Mouse (Mus musculus): ENCODE data around the gene Serpinb6c. TPM values are rescaled to one million over a fixed set of nuclear protein-coding genes. Genes with fewer than 3 reads are reported as not detected.

Serpinb6c gene
- not detected in 2 replicates for polyA plus RNA-seq (2012)

DNA sequence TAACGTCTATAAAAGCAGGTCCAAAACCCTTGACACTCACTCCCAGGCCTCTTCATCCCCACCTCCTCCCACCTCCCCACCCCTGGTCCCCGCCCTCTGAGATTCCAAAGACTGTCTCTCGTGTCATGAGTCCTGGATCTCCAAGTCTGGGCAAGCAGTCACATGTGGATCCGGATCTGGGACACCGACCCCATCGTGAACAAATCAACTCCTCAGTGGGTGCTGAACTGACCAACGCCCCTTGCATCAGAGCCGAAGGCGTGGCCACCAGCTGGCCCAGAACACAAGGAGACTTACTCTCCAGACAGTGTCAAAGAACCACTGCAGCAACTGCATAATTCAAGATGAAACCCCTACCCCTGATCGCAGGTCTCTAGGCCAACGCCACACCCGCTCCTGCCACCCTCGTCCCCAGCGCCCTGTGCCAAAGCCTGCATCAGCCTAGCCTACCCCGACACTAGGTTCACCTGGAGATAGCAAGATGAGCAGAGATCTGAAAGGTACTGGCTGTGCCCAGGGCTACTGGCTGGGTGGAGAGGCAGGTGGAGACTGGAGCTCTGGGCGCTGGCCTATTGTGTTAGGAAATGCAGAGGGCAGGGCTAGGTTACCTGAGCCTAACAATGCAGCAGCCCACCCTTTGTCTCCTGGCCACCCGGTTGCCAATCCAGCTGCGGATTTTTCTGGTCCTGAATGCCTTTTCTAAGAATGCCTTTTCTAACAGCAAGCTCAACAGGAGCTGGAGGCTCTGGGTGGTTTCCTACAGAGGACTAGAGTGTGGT is at the start of gene Serpinb6c:
Serpinb6c (minus strand) TSS at position 533 of the 779 bp plus-strand sequence.

DNA sequence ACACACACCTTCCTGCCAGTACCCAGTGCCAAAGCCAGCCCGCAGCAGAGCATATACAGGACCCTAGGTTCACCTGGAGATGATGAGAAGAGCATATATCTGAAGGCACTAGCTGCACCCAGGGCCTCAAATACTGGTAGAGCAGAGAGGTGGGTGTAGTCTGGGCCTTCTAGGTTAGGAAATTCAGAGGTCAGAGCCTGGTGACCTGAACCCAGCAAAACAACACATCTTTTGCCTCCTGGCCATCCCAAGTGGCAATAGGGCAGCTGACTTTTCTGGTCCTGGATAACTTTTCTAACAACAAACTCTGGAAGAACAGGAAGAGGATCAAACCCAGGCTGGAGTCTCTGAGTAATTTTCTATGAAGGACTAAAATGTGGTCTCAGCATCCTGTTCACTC is 62.2 kb downstream of the Serpinb6c start, which contains the start of gene Serpinb6e:
Serpinb6e (minus strand) TSS at position 101 of the 400 bp plus-strand sequence.

Other genes starting within 250 kb of the Serpinb6c start
- not detected in 2 replicates for gene Serpinb6d, start 244.3 kb downstream of the Serpinb6c start, polyA plus RNA-seq (2012)
- gene Serpinb6e, start 62.3 kb downstream of the Serpinb6c start, polyA plus RNA-seq (2012), result not detected in 2 replicates
- gene Nqo2, start 59.0 kb upstream of the Serpinb6c start, polyA plus RNA-seq (2012), result 1.6 and 1.9 TPM in 2 replicates
- gene Ripk1, start 96.7 kb upstream of the Serpinb6c start, polyA plus RNA-seq (2012), result 10.1 and 11.1 TPM in 2 replicates
- gene Serpinb6a, start 97.1 kb upstream of the Serpinb6c start, polyA plus RNA-seq (2012), result 5.8 and 6.0 TPM in 2 replicates
- gene Bphl, start 131.9 kb upstream of the Serpinb6c start, polyA plus RNA-seq (2012), result 22.5 and 26.9 TPM in 2 replicates
- 19.7 and 22.8 TPM in 2 replicates for gene Tubb2a, start 172.3 kb upstream of the Serpinb6c start, polyA plus RNA-seq (2012)
- gene Tubb2b, start 224.8 kb upstream of the Serpinb6c start, polyA plus RNA-seq (2012), result 1.2 and 1.3 TPM in 2 replicates